Mouse (Mus musculus) embryonic facial prominence, embryonic 15.5 days (tissue): ENCODE data around the gene Aldh1l2. TPM values are rescaled to one million over a fixed set of nuclear protein-coding genes. Genes with fewer than 3 reads are reported as not detected.

Experiments used
- ATAC-seq: fragments of 200-750 bp; cut with Nextera tagmentation; 2 replicates; pipeline ENCODE4 v1.8.0; 2017; ENCODE audit warnings: low read depth, moderate TSS enrichment; ENCODE audit not compliant: insufficient number of reproducible peaks, low FRiP score, low TSS enrichment
- H3K27ac ChIP-seq: fragments of 300-500 bp; sonication (generic); replicated peaks from 2 replicates; pipeline ENCODE4 v1.5.1; 2015; ENCODE audit warnings: mild to moderate bottlenecking, inconsistent platforms
- H3K27me3 ChIP-seq: fragments of 300-500 bp; sonication (generic); 2 replicates; pipeline ENCODE4 v1.6.1; 2015; ENCODE audit warnings: inconsistent platforms
- H3K36me3 ChIP-seq: fragments of 300-500 bp; sonication (generic); 2 replicates; pipeline ENCODE4 v1.6.1; 2015; ENCODE audit warnings: mild to moderate bottlenecking, inconsistent platforms
- H3K4me1 ChIP-seq: fragments of 300-500 bp; sonication (generic); 2 replicates; pipeline ENCODE4 v1.6.1; 2015; ENCODE audit warnings: inconsistent platforms
- H3K4me2 ChIP-seq: fragments of 300-500 bp; sonication (generic); replicated peaks from 2 replicates; pipeline ENCODE4 v1.6.1; 2015; ENCODE audit warnings: mild to moderate bottlenecking, inconsistent platforms
- H3K4me3 ChIP-seq: fragments of 300-500 bp; sonication (generic); replicated peaks from 2 replicates; pipeline ENCODE4 v1.5.1; 2015; ENCODE audit warnings: mild to moderate bottlenecking, inconsistent platforms
- H3K9ac ChIP-seq: fragments of 300-500 bp; sonication (generic); 2 replicates; pipeline ENCODE4 v1.6.1; 2015; ENCODE audit warnings: inconsistent platforms
- H3K9me3 ChIP-seq: fragments of 300-500 bp; sonication (generic); replicated peaks from 2 replicates; pipeline ENCODE4 v1.6.1; 2016; ENCODE audit warnings: inconsistent platforms
- WGBS: fragments of 180-500 bp; shearing (Covaris S2); methylation state at CpG from one replicate; pipeline ENCODE4 v1.1.7; 2015; 5-methylcytosine and 5-hydroxymethylcytosine counted together
- polyA plus RNA-seq: library from polyadenylated mRNA; unstranded; fragments of >200 nt; fragmentation: Nextera tagmentation; extraction: Ambion mirVana; gene quantifications from 2 replicates; pipeline ENCODE4 v1.2.1, GENCODE M21; 2015

The Aldh1l2 gene
- polyA plus RNA-seq, 1 experiment from 2014 or later, result 6.0 TPM

GRCm38 (mm10) chr10:83457531-83457930, 76.4 kb downstream of the Aldh1l2 start:
- ATAC-seq, result no peak
- H3K4me2 ChIP-seq, result no peak overlapping the region
- WGBS, result 93% methylated on average over 3 of the region's 3 CpGs
- H3K4me3 ChIP-seq, result no peak overlapping the region
- no peaks in the 10 kb centered on the region for H3K27me3 ChIP-seq
- H3K9ac ChIP-seq, result no peak overlapping the region
- no peaks in the 10 kb centered on the region for H3K4me1 ChIP-seq
- H3K27ac ChIP-seq, result no peak overlapping the region
- peaks cover 11% of the 10 kb centered on the region; the same call in 1 of the 2 replicates for H3K9me3 ChIP-seq
- 0 out of 2 replicates have a peak, but pooled peaks cover 4% of the 10 kb centered on the region for H3K36me3 ChIP-seq

GRCm38 (mm10) chr10:83448582-83448981, 85.4 kb downstream of the Aldh1l2 start:
- no peak overlapping the region for H3K4me3 ChIP-seq
- 88% methylated on average over 7 of the region's 7 CpGs for WGBS
- H3K9ac ChIP-seq, result no peak overlapping the region
- H3K4me1 ChIP-seq, result no peaks in the 10 kb centered on the region
- H3K36me3 ChIP-seq, result no peaks in the 10 kb centered on the region
- H3K9me3 ChIP-seq, result peaks cover 12% of the 10 kb centered on the region; the same call in 1 of the 2 replicates
- no peak for ATAC-seq
- no peak overlapping the region for H3K4me2 ChIP-seq
- H3K27me3 ChIP-seq, result no peaks in the 10 kb centered on the region
- no peak overlapping the region for H3K27ac ChIP-seq

Other genes starting within 250 kb of the Aldh1l2 start
- 2.3 and 2.5 TPM in 2 replicates for gene Slc41a2, start 196.3 kb downstream of the Aldh1l2 start, polyA plus RNA-seq
- 0.61 and 0.63 TPM in 2 replicates for gene D10Wsu102e, start 173.9 kb downstream of the Aldh1l2 start, polyA plus RNA-seq
- gene Washc4, start 9.6 kb upstream of the Aldh1l2 start, polyA plus RNA-seq, result 40.5 and 42.4 TPM in 2 replicates
- 53.9 and 56.6 TPM in 2 replicates for gene Appl2, start 114.6 kb upstream of the Aldh1l2 start, polyA plus RNA-seq
- gene 1500009L16Rik, start 188.7 kb upstream of the Aldh1l2 start, polyA plus RNA-seq, result 24.8 and 29.0 TPM in 2 replicates